29 mouse cellular contexts compared by ENCODE assay signal in the genomic region with DNA sequence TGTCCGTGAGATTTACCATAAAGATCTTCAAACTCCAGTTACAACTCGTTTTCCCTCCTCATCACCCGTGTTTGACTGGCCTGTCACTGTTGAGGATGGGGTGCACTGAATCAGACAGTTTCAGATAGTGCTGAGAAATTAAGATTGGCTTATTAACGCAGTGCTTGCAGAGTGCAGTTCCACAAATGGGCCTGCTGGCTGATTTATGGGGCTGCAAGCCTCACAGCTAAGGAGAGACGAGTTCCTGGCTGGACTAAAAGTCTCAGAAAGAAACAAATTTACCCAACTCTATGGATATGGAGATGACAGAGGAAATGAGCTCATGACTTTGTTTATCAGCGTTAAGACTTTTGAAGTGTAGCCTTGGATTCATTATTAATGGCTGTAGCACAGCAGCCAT. TPM values are rescaled to one million over a fixed set of nuclear protein-coding genes. Genes with fewer than 3 reads are reported as not detected.
DNase-seq lines count a peak whose midpoint lies in the region; ATAC-seq and TF ChIP-seq lines count a peak whose summit lies in the region.
"Had no signal": no experiment of that assay in that cellular context is flagged by ENCODE, and none has a peak within 500 bp of the region (broad histone marks: within the 10 kb centered on the region; RNA-seq: fewer than 3 reads in every experiment).

No protein-coding gene starts in this region.

- H3K4me2 ChIP-seq in intestine, postnatal 0 days (replicated peaks; ENCODE audit: low read depth): no peak overlapping the region
- no peak overlapping the region for H3K4me2 ChIP-seq in intestine, embryonic 16.5 days (ENCODE audit: low read depth, low read length)
- no peak overlapping the region for H3K4me2 ChIP-seq in lung, embryonic 14.5 days
- no peak overlapping the region for H3K4me2 ChIP-seq in stomach, embryonic 15.5 days
- H3K4me2 ChIP-seq: embryonic facial prominence, embryonic 12.5 days; forebrain, embryonic 13.5 days had no signal

- peak; percentile 60 for DNase-seq in lung, embryonic 14.5 days
- DNase-seq in lung, adult 18-20 months: no peak
- peak; percentile 8 for DNase-seq in mesoderm, embryonic 11.5 days (ENCODE audit: low read depth, low spot score)
- no peak for DNase-seq in embryo, embryonic 11 days
- DNase-seq in left cerebral cortex, postnatal 10 days (ENCODE audit: extremely low spot score in 1 of 2, low spot score in 2 of 2): no peak
- DNase-seq: adrenal gland, adult 2 months; adrenal gland, postnatal 10 days; adrenal gland, postnatal 25 days; cerebellum, adult 11 months; cerebellum, adult 18-20 months; cerebellum, adult 8-10 months; cerebellum, adult 9-11 months; cerebellum, postnatal 14 days; cerebellum, postnatal 36 days had no signal

- no peaks in the 10 kb centered on the region for H3K4me1 ChIP-seq in intestine, postnatal 0 days (replicated peaks; ENCODE audit: control insufficient read depth, insufficient read depth, low read length)
- H3K4me1 ChIP-seq in intestine, embryonic 16.5 days (ENCODE audit: control insufficient read depth, insufficient read depth, low read length): no peaks in the 10 kb centered on the region
- H3K4me1 ChIP-seq in lung, embryonic 14.5 days (ENCODE audit: insufficient read depth): no peaks in the 10 kb centered on the region
- H3K4me1 ChIP-seq in stomach, embryonic 15.5 days: no peaks in the 10 kb centered on the region
- H3K4me1 ChIP-seq: embryonic facial prominence, embryonic 10.5 days had no signal

- H3K27me3 ChIP-seq in intestine, postnatal 0 days (replicated peaks; ENCODE audit: control insufficient read depth, insufficient read depth, low read length): no peaks in the 10 kb centered on the region
- no peaks in the 10 kb centered on the region for H3K27me3 ChIP-seq in intestine, embryonic 16.5 days (replicated peaks; ENCODE audit: control insufficient read depth, insufficient read depth, low read length)
- H3K27me3 ChIP-seq in lung, embryonic 14.5 days (ENCODE audit: insufficient read depth, low read length): no peaks in the 10 kb centered on the region
- no peaks in the 10 kb centered on the region for H3K27me3 ChIP-seq in stomach, embryonic 15.5 days (replicated peaks)
- H3K27me3 ChIP-seq: embryonic facial prominence, embryonic 12.5 days; forebrain, embryonic 13.5 days had no signal

- no peak for ATAC-seq in intestine, postnatal 0 days
- ATAC-seq in intestine, embryonic 16.5 days: no peak
- peak; percentile 79; the same call in 1 of the 2 replicates for ATAC-seq in lung, embryonic 14.5 days (ENCODE audit: insufficient read depth)
- peak; percentile 39; the same call in 1 of the 2 replicates for ATAC-seq in stomach, embryonic 15.5 days (ENCODE audit: insufficient read depth, low FRiP score, low read depth)
- ATAC-seq: forebrain, embryonic 13.5 days; forebrain, embryonic 16.5 days had no signal

- 0 out of 2 replicates have a peak, but pooled peaks have one; percentile 5 for TF ChIP-seq CTCF in intestine, postnatal 0 days (IDR thresholded peaks at IDR 0.05; ENCODE audit: low read depth)
- peak; percentile 26 for TF ChIP-seq CTCF in lung, embryonic 14.5 days (IDR thresholded peaks at IDR 0.05; ENCODE audit: low read depth)

- H3K27ac ChIP-seq in intestine, postnatal 0 days (ENCODE audit: low read depth, low read length): no peak overlapping the region
- H3K27ac ChIP-seq in intestine, embryonic 16.5 days (ENCODE audit: low read length): no peak overlapping the region
- no peak overlapping the region for H3K27ac ChIP-seq in lung, embryonic 14.5 days (ENCODE audit: low read depth)
- no peak overlapping the region for H3K27ac ChIP-seq in stomach, embryonic 15.5 days
- H3K27ac ChIP-seq: embryonic facial prominence, embryonic 10.5 days; embryonic facial prominence, embryonic 12.5 days; forebrain, embryonic 13.5 days had no signal

- H3K9me3 ChIP-seq in intestine, postnatal 0 days (ENCODE audit: control insufficient read depth): no peaks in the 10 kb centered on the region
- no peaks in the 10 kb centered on the region for H3K9me3 ChIP-seq in intestine, embryonic 16.5 days (ENCODE audit: control insufficient read depth, low read length)
- H3K9me3 ChIP-seq in lung, embryonic 14.5 days (ENCODE audit: low read depth, low read length): no peaks in the 10 kb centered on the region
- H3K9me3 ChIP-seq in stomach, embryonic 15.5 days: no peaks in the 10 kb centered on the region
- H3K9me3 ChIP-seq: embryonic facial prominence, embryonic 10.5 days; embryonic facial prominence, embryonic 12.5 days; forebrain, embryonic 13.5 days had no signal

- 39% methylated on average over 6 of the region's 6 CpGs for WGBS in intestine, postnatal 0 days
- WGBS in intestine, embryonic 16.5 days: 39% methylated on average over 6 of the region's 6 CpGs
- 23% methylated on average over 6 of the region's 6 CpGs for WGBS in lung, embryonic 14.5 days
- 30% methylated on average over 6 of the region's 6 CpGs for WGBS in stomach, embryonic 15.5 days

- no peak overlapping the region for H3K4me3 ChIP-seq in intestine, postnatal 0 days (ENCODE audit: low read depth, low read length)
- no peak overlapping the region for H3K4me3 ChIP-seq in intestine, embryonic 16.5 days (ENCODE audit: low read length)
- no peak overlapping the region for H3K4me3 ChIP-seq in lung, embryonic 14.5 days (ENCODE audit: low read depth, low read length)
- H3K4me3 ChIP-seq in stomach, embryonic 15.5 days (replicated peaks): no peak overlapping the region
- H3K4me3 ChIP-seq: embryonic facial prominence, embryonic 10.5 days; embryonic facial prominence, embryonic 12.5 days; forebrain, embryonic 13.5 days had no signal

- no peak overlapping the region for H3K9ac ChIP-seq in intestine, postnatal 0 days (ENCODE audit: low read depth, low read length)
- no peak overlapping the region for H3K9ac ChIP-seq in intestine, embryonic 16.5 days (ENCODE audit: low read depth, low read length)
- no peak overlapping the region for H3K9ac ChIP-seq in lung, embryonic 14.5 days
- H3K9ac ChIP-seq in stomach, embryonic 15.5 days: no peak overlapping the region
- H3K9ac ChIP-seq: embryonic facial prominence, embryonic 12.5 days; forebrain, embryonic 13.5 days had no signal

- intact Hi-C loops in left cerebral cortex, postnatal 10 days (cut with DNase I): no loop called here

- no peaks in the 10 kb centered on the region for H3K36me3 ChIP-seq in intestine, postnatal 0 days (ENCODE audit: control insufficient read depth, insufficient read depth)
- no peaks in the 10 kb centered on the region for H3K36me3 ChIP-seq in intestine, embryonic 16.5 days (ENCODE audit: control insufficient read depth, insufficient read depth, low read length)
- H3K36me3 ChIP-seq in lung, embryonic 14.5 days (ENCODE audit: insufficient read depth): no peaks in the 10 kb centered on the region
- H3K36me3 ChIP-seq in stomach, embryonic 15.5 days: no peaks in the 10 kb centered on the region
- H3K36me3 ChIP-seq: embryonic facial prominence, embryonic 10.5 days; embryonic facial prominence, embryonic 12.5 days had no signal

RNA-seq across cellular contexts. Expression of gene Gm11042, which starts 41.6 kb away (rescaled TPM):
- not detected in 2 replicates for polyA plus RNA-seq in intestine, postnatal 0 days (2015; fragmentation: Nextera tagmentation; extraction: Ambion mirVana)
- polyA plus RNA-seq in intestine, embryonic 16.5 days (2015; fragmentation: Nextera tagmentation; extraction: Ambion mirVana): not detected in 2 replicates
- not detected in 2 replicates for polyA plus RNA-seq in lung, embryonic 14.5 days (2014; fragmentation: Nextera tagmentation; extraction: Ambion mirVana)
- not detected in 2 replicates for polyA plus RNA-seq in stomach, embryonic 15.5 days (2015; fragmentation: Nextera tagmentation; extraction: Ambion mirVana)
- total RNA-seq in left cerebral cortex, postnatal 10 days (2021): not detected
- total RNA-seq: adrenal gland, adult 2 months; adrenal gland, postnatal 10 days; adrenal gland, postnatal 25 days; adrenal gland, postnatal 4 days; common myeloid progenitor, adult 5-6 weeks; ES-E14; MEL had no signal
- polyA plus RNA-seq: adrenal gland, adult 2 months; brain, embryonic 14.5 days; C2C12; embryonic facial prominence, embryonic 10.5 days; embryonic facial prominence, embryonic 12.5 days; embryonic facial prominence, embryonic 14.5 days; forebrain, embryonic 11.5 days; forebrain, embryonic 13.5 days; forebrain, embryonic 16.5 days had no signal

Comparison
In these comparisons a context has a peak if more than half of its experiments do, and no peak if none do; other contexts are left out.
1. DNase-seq: peak in lung, embryonic 14.5 days (single experiment) and mesoderm, embryonic 11.5 days (single experiment); none in lung, adult 18-20 months (0 of 2), embryo, embryonic 11 days (single experiment) and left cerebral cortex, postnatal 10 days (0 of 2).
2. ATAC-seq: peak in lung, embryonic 14.5 days (single experiment) and stomach, embryonic 15.5 days (single experiment); none in intestine, postnatal 0 days (single experiment) and intestine, embryonic 16.5 days (single experiment).